ENCODE assay signal across 37 mouse cellular contexts in genomic region chr6:136291951-136292714, GRCm38 (mm10). TPM values are rescaled to one million over a fixed set of nuclear protein-coding genes. Genes with fewer than 3 reads are reported as not detected.
DNase-seq lines count a peak whose midpoint lies in the region; ATAC-seq lines count a peak whose summit lies in the region.
"Had no signal": no experiment of that assay in that cellular context is flagged by ENCODE, and none has a peak within 500 bp of the region (broad histone marks: within the 10 kb centered on the region; RNA-seq: fewer than 3 reads in every experiment).

No protein-coding gene starts in this region.

- H3K27ac ChIP-seq in heart, embryonic 10.5 days = no peak overlapping the region
- no peak overlapping the region for H3K27ac ChIP-seq in kidney, embryonic 16.5 days (ENCODE audit: low read length)
- H3K27ac ChIP-seq in lung, embryonic 16.5 days (ENCODE audit: low read length) = peak overlapping the region; percentile 75
- peak overlapping the region; percentile 10; the same call in 1 of the 2 replicates for H3K27ac ChIP-seq in stomach, embryonic 16.5 days (ENCODE audit: low read length)
- H3K27ac ChIP-seq: forebrain, embryonic 13.5 days; hindbrain, embryonic 13.5 days; layer of hippocampus, adult 2 months; limb, embryonic 13.5 days had no signal

- no peaks in the 10 kb centered on the region for H3K27me3 ChIP-seq in heart, embryonic 10.5 days (ENCODE audit: insufficient read depth, poor library complexity, severe bottlenecking)
- H3K27me3 ChIP-seq in kidney, embryonic 16.5 days (ENCODE audit: insufficient read depth, low read length) = no peaks in the 10 kb centered on the region
- H3K27me3 ChIP-seq in lung, embryonic 16.5 days (ENCODE audit: control insufficient read depth, insufficient read depth, low read depth, low read length) = no peaks in the 10 kb centered on the region
- no peaks in the 10 kb centered on the region for H3K27me3 ChIP-seq in stomach, embryonic 16.5 days (ENCODE audit: control insufficient read depth, insufficient read depth, low read length)
- H3K27me3 ChIP-seq: forebrain, embryonic 13.5 days; heart, embryonic 12.5 days; hindbrain, embryonic 13.5 days; limb, embryonic 13.5 days; Patski had no signal

- H3K4me1 ChIP-seq in heart, embryonic 10.5 days = no peaks in the 10 kb centered on the region
- peaks cover 12% of the 10 kb centered on the region for H3K4me1 ChIP-seq in kidney, embryonic 16.5 days (ENCODE audit: insufficient read depth, low read length)
- H3K4me1 ChIP-seq in lung, embryonic 16.5 days (replicated peaks; ENCODE audit: control insufficient read depth, insufficient read depth, low read length) = no peaks in the 10 kb centered on the region
- no peaks in the 10 kb centered on the region for H3K4me1 ChIP-seq in stomach, embryonic 16.5 days (ENCODE audit: control insufficient read depth, insufficient read depth, low read length)
- H3K4me1 ChIP-seq: forebrain, embryonic 13.5 days; heart, embryonic 12.5 days; hindbrain, embryonic 13.5 days; limb, embryonic 13.5 days had no signal

- H3K4me2 ChIP-seq in kidney, embryonic 16.5 days (replicated peaks; ENCODE audit: low read depth, low read length) = peak overlapping the region; percentile 3; the same call in 1 of the 2 replicates
- H3K4me2 ChIP-seq in lung, embryonic 16.5 days (ENCODE audit: low read depth, low read length) = peak overlapping the region; percentile 16; the same call in 1 of the 2 replicates
- no peak overlapping the region for H3K4me2 ChIP-seq in stomach, embryonic 16.5 days (ENCODE audit: low read depth, low read length)
- H3K4me2 ChIP-seq: forebrain, embryonic 13.5 days; heart, embryonic 12.5 days; hindbrain, embryonic 13.5 days; limb, embryonic 13.5 days; liver, embryonic 11.5 days; midbrain, embryonic 11.5 days had no signal

- 70% methylated on average over 11 of the region's 11 CpGs for WGBS in heart, embryonic 10.5 days
- WGBS in kidney, embryonic 16.5 days = 41% methylated on average over 11 of the region's 11 CpGs
- WGBS in lung, embryonic 16.5 days = 47% methylated on average over 11 of the region's 11 CpGs
- WGBS in stomach, embryonic 16.5 days = 55% methylated on average over 11 of the region's 11 CpGs

- no peak for ATAC-seq in kidney, embryonic 16.5 days (ENCODE audit: low FRiP score, low TSS enrichment)
- ATAC-seq in lung, embryonic 16.5 days (ENCODE audit: low read depth) = peak; percentile 87
- peak; percentile 68 for ATAC-seq in stomach, embryonic 16.5 days (ENCODE audit: insufficient read depth, low FRiP score)
- ATAC-seq: forebrain, embryonic 13.5 days; midbrain, embryonic 16.5 days; Patski had no signal

- no peaks in the 10 kb centered on the region for H3K9me3 ChIP-seq in heart, embryonic 10.5 days
- peaks cover 3% of the 10 kb centered on the region; the same call in 1 of the 2 replicates for H3K9me3 ChIP-seq in kidney, embryonic 16.5 days (ENCODE audit: low read length)
- peaks cover 3% of the 10 kb centered on the region; the same call in 1 of the 2 replicates for H3K9me3 ChIP-seq in lung, embryonic 16.5 days (ENCODE audit: control insufficient read depth, low read length)
- H3K9me3 ChIP-seq in stomach, embryonic 16.5 days (replicated peaks; ENCODE audit: control insufficient read depth, low read length) = no peaks in the 10 kb centered on the region
- H3K9me3 ChIP-seq: forebrain, embryonic 13.5 days; hindbrain, embryonic 13.5 days had no signal

- H3K9ac ChIP-seq in kidney, embryonic 16.5 days (replicated peaks; ENCODE audit: low read length) = no peak overlapping the region
- no peak overlapping the region for H3K9ac ChIP-seq in lung, embryonic 16.5 days (ENCODE audit: low read length)
- no peak overlapping the region for H3K9ac ChIP-seq in stomach, embryonic 16.5 days (ENCODE audit: low read length)
- H3K9ac ChIP-seq: forebrain, embryonic 13.5 days; heart, embryonic 12.5 days; hindbrain, embryonic 13.5 days; limb, embryonic 13.5 days had no signal

- peak; percentile 63 for DNase-seq in heart, embryonic 10.5 days (ENCODE audit: low spot score)
- no peak for DNase-seq in heart, adult 18-20 months
- no peak for DNase-seq in kidney, postnatal 14 days
- no peak for DNase-seq in lung, postnatal 14 days
- no peak for DNase-seq in MN1 (ENCODE audit: low spot score)
- DNase-seq: adrenal gland, postnatal 10 days; cerebellum, adult 8-10 months; cerebellum, postnatal 25 days; gastrocnemius, postnatal 10 days; heart, postnatal 4 days; kidney, postnatal 36 days; right cerebral cortex, postnatal 25 days had no signal

- no peaks in the 10 kb centered on the region for H3K36me3 ChIP-seq in heart, embryonic 10.5 days
- H3K36me3 ChIP-seq in kidney, embryonic 16.5 days (ENCODE audit: insufficient read depth, low read length) = no peaks in the 10 kb centered on the region
- H3K36me3 ChIP-seq in lung, embryonic 16.5 days (ENCODE audit: control insufficient read depth, insufficient read depth, low read length) = no peaks in the 10 kb centered on the region
- no peaks in the 10 kb centered on the region for H3K36me3 ChIP-seq in stomach, embryonic 16.5 days (ENCODE audit: control insufficient read depth, insufficient read depth, low read length)
- H3K36me3 ChIP-seq: G1E; heart, embryonic 12.5 days; hindbrain, embryonic 13.5 days; limb, embryonic 13.5 days had no signal

- no peak overlapping the region for H3K4me3 ChIP-seq in heart, embryonic 10.5 days
- no peak overlapping the region for H3K4me3 ChIP-seq in kidney, embryonic 16.5 days (ENCODE audit: low read length)
- no peak overlapping the region for H3K4me3 ChIP-seq in lung, embryonic 16.5 days (ENCODE audit: low read length)
- H3K4me3 ChIP-seq in stomach, embryonic 16.5 days (replicated peaks; ENCODE audit: low read length) = no peak overlapping the region
- H3K4me3 ChIP-seq: forebrain, embryonic 13.5 days; heart, embryonic 12.5 days; hindbrain, embryonic 13.5 days; layer of hippocampus, adult 2 months; limb, embryonic 13.5 days had no signal

RNA-seq across cellular contexts. Expression of gene Gm8994, which starts 35.2 kb away (rescaled TPM):
- polyA plus RNA-seq in heart, embryonic 10.5 days (2016; fragmentation: Nextera tagmentation; extraction: Ambion mirVana) = not detected in 2 replicates
- total RNA-seq in heart, adult 18-20 months (2021) = not detected
- not detected in 2 replicates for polyA plus RNA-seq in kidney, embryonic 16.5 days (2015; fragmentation: Nextera tagmentation; extraction: Ambion mirVana)
- polyA plus RNA-seq in lung, embryonic 16.5 days (2015; fragmentation: Nextera tagmentation; extraction: Ambion mirVana) = not detected in 2 replicates
- polyA plus RNA-seq in stomach, embryonic 16.5 days (2015; fragmentation: Nextera tagmentation; extraction: Ambion mirVana) = not detected in 2 replicates
- total RNA-seq: adrenal gland, postnatal 10 days; G1E; gastrocnemius, postnatal 10 days; heart, postnatal 4 days; layer of hippocampus, adult 2 months; layer of hippocampus, postnatal 25 days; left cerebral cortex, adult 8-10 months; left cerebral cortex, postnatal 36 days; megakaryocyte progenitor cell, adult 5-6 weeks; neutrophil, adult 5-6 weeks had no signal
- polyA plus RNA-seq: embryonic facial prominence, embryonic 11.5 days; forebrain, embryonic 13.5 days; gonadal fat pad, adult 2 months; heart, embryonic 12.5 days; heart, postnatal 0 days; hindbrain, embryonic 13.5 days; liver, embryonic 11.5 days; liver, embryonic 16.5 days; midbrain, embryonic 11.5 days; midbrain, embryonic 16.5 days; neural tube, embryonic 11.5 days; testis, adult 2 months; thymus, postnatal 0 days had no signal

Comparison
In these comparisons a context has a peak if more than half of its experiments do, and no peak if none do; other contexts are left out.
1. H3K27ac ChIP-seq: peak in lung, embryonic 16.5 days (single experiment) and stomach, embryonic 16.5 days (single experiment); none in heart, embryonic 10.5 days (single experiment) and kidney, embryonic 16.5 days (single experiment).